Mouse (Mus musculus): ENCODE measurements around the gene Dalrd3. TPM values are rescaled to one million over a fixed set of nuclear protein-coding genes. Genes with fewer than 3 reads are reported as not detected.

Dalrd3 gene
- polyA plus RNA-seq (2016; fragmentation: Nextera tagmentation; extraction: Ambion mirVana) = 199 and 207 TPM in 2 replicates

GRCm38 (mm10) chr9:108569381-108570206, at the start of gene Dalrd3:
TSS of gene Dalrd3 (plus strand) at chr9:108569886.
- H3K4me2 ChIP-seq (replicated peaks) = peak within 1 kb of the TSS; percentile 98
- WGBS = 6% methylated on average over 42 of the region's 42 CpGs
- ATAC-seq (ENCODE audit: insufficient number of reproducible peaks, insufficient read depth, low FRiP score, low TSS enrichment) = peak; percentile 53
- H3K27ac ChIP-seq = peak within 1 kb of the TSS; percentile 74
- H3K4me1 ChIP-seq = peaks cover 41% of the 10 kb centered on the region
- H3K4me3 ChIP-seq = peak within 1 kb of the TSS; percentile 60
- no peaks in the 10 kb centered on the region for H3K9me3 ChIP-seq
- no peaks in the 10 kb centered on the region for H3K27me3 ChIP-seq
- H3K36me3 ChIP-seq = peaks cover 48% of the 10 kb centered on the region
- peak within 1 kb of the TSS; percentile 71 for H3K9ac ChIP-seq

GRCm38 (mm10) chr9:108521604-108522003, 48.1 kb upstream of the Dalrd3 start:
- H3K9ac ChIP-seq = no peak overlapping the region
- WGBS = 85% methylated on average over 2 of the region's 2 CpGs
- H3K27ac ChIP-seq = no peak overlapping the region
- H3K27me3 ChIP-seq = no peaks in the 10 kb centered on the region
- no peaks in the 10 kb centered on the region for H3K9me3 ChIP-seq
- H3K4me1 ChIP-seq = peaks cover 8% of the 10 kb centered on the region
- H3K4me2 ChIP-seq (replicated peaks) = no peak overlapping the region
- ATAC-seq (ENCODE audit: insufficient number of reproducible peaks, insufficient read depth, low FRiP score, low TSS enrichment) = no peak
- H3K4me3 ChIP-seq = no peak overlapping the region
- H3K36me3 ChIP-seq = peaks cover 21% of the 10 kb centered on the region; the same call in 1 of the 2 replicates

- Histone ChIP-seq H3K9me3 (no peaks in the 10 kb centered on the region), H3K4me2 (replicated peaks) (no peak overlapping the region), H3K27me3 (no peaks in the 10 kb centered on the region), H3K9ac (no peak overlapping the region), H3K4me1 (peaks cover 8% of the 10 kb centered on the region), H3K27ac (no peak overlapping the region), H3K36me3 (peaks cover 21% of the 10 kb centered on the region; the same call in 1 of the 2 replicates), H3K4me3 (no peak overlapping the region)
- ATAC-seq (ENCODE audit: insufficient number of reproducible peaks, insufficient read depth, low FRiP score, low TSS enrichment) = no peak
- WGBS = 96% methylated on average over 4 of the region's 4 CpGs
Measured at GRCm38 (mm10) chr9:108523341-108523740, 46.3 kb upstream of the Dalrd3 start.

GRCm38 (mm10) chr9:108525400-108525799, 44.3 kb upstream of the Dalrd3 start:
- Histone ChIP-seq H3K9ac (no peak overlapping the region), H3K36me3 (peaks cover 37% of the 10 kb centered on the region), H3K27ac (no peak overlapping the region), H3K4me3 (no peak overlapping the region), H3K4me2 (replicated peaks) (no peak overlapping the region), H3K4me1 (no peaks in the 10 kb centered on the region), H3K27me3 (no peaks in the 10 kb centered on the region), H3K9me3 (no peaks in the 10 kb centered on the region)
- WGBS = 88% methylated on average over 3 of the region's 3 CpGs
- ATAC-seq (ENCODE audit: insufficient number of reproducible peaks, insufficient read depth, low FRiP score, low TSS enrichment) = no peak

GRCm38 (mm10) chr9:108530954-108531353, 38.7 kb upstream of the Dalrd3 start:
- H3K9ac ChIP-seq = no peak overlapping the region
- H3K4me2 ChIP-seq (replicated peaks) = no peak overlapping the region
- 83% methylated on average over 1 of the region's 1 CpGs for WGBS
- no peaks in the 10 kb centered on the region for H3K4me1 ChIP-seq
- no peak overlapping the region for H3K27ac ChIP-seq
- peaks cover 72% of the 10 kb centered on the region for H3K36me3 ChIP-seq
- no peaks in the 10 kb centered on the region for H3K27me3 ChIP-seq
- H3K4me3 ChIP-seq = no peak overlapping the region
- H3K9me3 ChIP-seq = no peaks in the 10 kb centered on the region
- ATAC-seq (ENCODE audit: insufficient number of reproducible peaks, insufficient read depth, low FRiP score, low TSS enrichment) = no peak

- H3K36me3 ChIP-seq = peaks cover 77% of the 10 kb centered on the region
- no peaks in the 10 kb centered on the region for H3K27me3 ChIP-seq
- no peak overlapping the region for H3K4me2 ChIP-seq (replicated peaks)
- ATAC-seq (ENCODE audit: insufficient number of reproducible peaks, insufficient read depth, low FRiP score, low TSS enrichment) = no peak
- no peaks in the 10 kb centered on the region for H3K9me3 ChIP-seq
- 89% methylated on average over 1 of the region's 1 CpGs for WGBS
- no peak overlapping the region for H3K4me3 ChIP-seq
- H3K27ac ChIP-seq = no peak overlapping the region
- H3K9ac ChIP-seq = no peak overlapping the region
- no peaks in the 10 kb centered on the region for H3K4me1 ChIP-seq
Measured at GRCm38 (mm10) chr9:108531496-108531895, 38.2 kb upstream of the Dalrd3 start.

- Histone ChIP-seq H3K4me1 (no peaks in the 10 kb centered on the region), H3K9me3 (no peaks in the 10 kb centered on the region), H3K27ac (no peak overlapping the region), H3K36me3 (peaks cover 88% of the 10 kb centered on the region), H3K9ac (no peak overlapping the region), H3K4me2 (replicated peaks) (no peak overlapping the region), H3K4me3 (no peak overlapping the region), H3K27me3 (no peaks in the 10 kb centered on the region)
- ATAC-seq (ENCODE audit: insufficient number of reproducible peaks, insufficient read depth, low FRiP score, low TSS enrichment) = no peak
Measured at GRCm38 (mm10) chr9:108540846-108541245, 28.8 kb upstream of the Dalrd3 start.

GRCm38 (mm10) chr9:108545986-108546385, 23.7 kb upstream of the Dalrd3 start:
- H3K36me3 ChIP-seq = peaks cover 85% of the 10 kb centered on the region
- H3K27ac ChIP-seq = no peak overlapping the region
- no peak overlapping the region for H3K4me2 ChIP-seq (replicated peaks)
- no peak overlapping the region for H3K4me3 ChIP-seq
- WGBS = 94% methylated on average over 3 of the region's 3 CpGs
- H3K9me3 ChIP-seq = no peaks in the 10 kb centered on the region
- H3K4me1 ChIP-seq = no peaks in the 10 kb centered on the region
- no peaks in the 10 kb centered on the region for H3K27me3 ChIP-seq
- no peak for ATAC-seq (ENCODE audit: insufficient number of reproducible peaks, insufficient read depth, low FRiP score, low TSS enrichment)
- no peak overlapping the region for H3K9ac ChIP-seq

GRCm38 (mm10) chr9:108546875-108547274, 22.8 kb upstream of the Dalrd3 start:
- 81% methylated on average over 1 of the region's 1 CpGs for WGBS
- H3K9ac ChIP-seq = no peak overlapping the region

GRCm38 (mm10) chr9:108559169-108559568, 10.5 kb upstream of the Dalrd3 start:
- no peak overlapping the region for H3K9ac ChIP-seq
- no peak for ATAC-seq (ENCODE audit: insufficient number of reproducible peaks, insufficient read depth, low FRiP score, low TSS enrichment)
- H3K36me3 ChIP-seq = peaks cover 78% of the 10 kb centered on the region
- no peak overlapping the region for H3K4me2 ChIP-seq (replicated peaks)
- H3K27ac ChIP-seq = no peak overlapping the region
- H3K4me3 ChIP-seq = no peak overlapping the region
- H3K4me1 ChIP-seq = peaks cover 9% of the 10 kb centered on the region
- no peaks in the 10 kb centered on the region for H3K9me3 ChIP-seq
- 83% methylated on average over 4 of the region's 4 CpGs for WGBS
- H3K27me3 ChIP-seq = no peaks in the 10 kb centered on the region

More at GRCm38 (mm10) chr9:108546875-108547274, 22.8 kb upstream of the Dalrd3 start:
- Histone ChIP-seq H3K4me2 (replicated peaks) (no peak overlapping the region), H3K9me3 (no peaks in the 10 kb centered on the region), H3K36me3 (peaks cover 80% of the 10 kb centered on the region), H3K4me3 (no peak overlapping the region), H3K4me1 (no peaks in the 10 kb centered on the region), H3K27me3 (no peaks in the 10 kb centered on the region), H3K27ac (no peak overlapping the region)
- no peak for ATAC-seq (ENCODE audit: insufficient number of reproducible peaks, insufficient read depth, low FRiP score, low TSS enrichment)

- WGBS = under 1% methylated on average over 53 of the region's 53 CpGs
- peaks cover 78% of the 10 kb centered on the region for H3K36me3 ChIP-seq
Measured at GRCm38 (mm10) chr9:108560227-108560841, 9.4 kb upstream of the Dalrd3 start, which contains the start of gene Impdh2. TSS of gene Impdh2 (plus strand) at chr9:108560286.

GRCm38 (mm10) chr9:108563671-108564070, 6.0 kb upstream of the Dalrd3 start:
- H3K4me3 ChIP-seq = no peak overlapping the region
- H3K27ac ChIP-seq = no peak overlapping the region
- WGBS = 93% methylated on average over 8 of the region's 8 CpGs

More at GRCm38 (mm10) chr9:108560227-108560841, 9.4 kb upstream of the Dalrd3 start, which contains the start of gene Impdh2:
- Histone ChIP-seq H3K4me2 (replicated peaks) (peak within 1 kb of the TSS; percentile 64), H3K4me3 (peak within 1 kb of the TSS; percentile 52), H3K27me3 (no peaks in the 10 kb centered on the region), H3K9ac (peak within 1 kb of the TSS; percentile 79), H3K27ac (peak within 1 kb of the TSS; percentile 80; the same call in 1 of the 2 replicates), H3K9me3 (no peaks in the 10 kb centered on the region), H3K4me1 (peaks cover 9% of the 10 kb centered on the region)
- ATAC-seq (ENCODE audit: insufficient number of reproducible peaks, insufficient read depth, low FRiP score, low TSS enrichment) = peak; percentile 91

More at GRCm38 (mm10) chr9:108563671-108564070, 6.0 kb upstream of the Dalrd3 start:
- no peaks in the 10 kb centered on the region for H3K9me3 ChIP-seq
- H3K27me3 ChIP-seq = no peaks in the 10 kb centered on the region
- H3K9ac ChIP-seq = no peak overlapping the region
- peaks cover 52% of the 10 kb centered on the region for H3K36me3 ChIP-seq
- peaks cover 26% of the 10 kb centered on the region for H3K4me1 ChIP-seq
- ATAC-seq (ENCODE audit: insufficient number of reproducible peaks, insufficient read depth, low FRiP score, low TSS enrichment) = no peak
- no peak overlapping the region for H3K4me2 ChIP-seq (replicated peaks)
